Mouse (Mus musculus) v-Abl transformed pro-B cells (cell line): ENCODE measurements around the gene Vmn2r120.
"Not testable (repeated sequence)": the region's sequence is repeated elsewhere in the genome, so short reads cannot be mapped to it uniquely, and the experiment has no call there.

Source experiments
- in situ Hi-C, 2 experiments: fragments of 400-800 bp; cut with MboI; formaldehyde crosslinking; loops; one replicate each; pipeline ENCODE4 v1.15.1; 2025; ENCODE audit not compliant: unreplicated experiment in 2 of 2

Vmn2r120 gene

DNA sequence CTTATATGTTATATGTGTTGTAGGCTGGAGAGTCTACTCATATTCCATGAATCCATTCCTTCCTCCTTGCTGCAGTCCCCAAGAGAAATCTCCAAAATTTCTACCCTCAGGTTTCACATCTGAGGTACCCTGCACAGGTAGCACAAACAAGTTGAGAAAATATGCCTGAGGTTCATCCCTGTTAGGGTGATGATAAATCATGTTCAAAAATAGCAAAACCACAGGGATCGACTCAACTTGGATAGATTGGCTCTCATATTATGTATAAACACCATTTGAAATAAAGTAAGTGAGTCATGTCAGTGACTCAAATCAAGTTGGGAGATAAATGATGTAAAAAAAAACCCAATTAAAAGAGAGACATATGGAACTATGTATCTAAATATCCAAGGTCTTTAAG, at the start of gene Vmn2r120:
Gene Vmn2r120, minus strand, starts transcription at position 101 of the 400 bp plus-strand sequence.
- in situ Hi-C loops: no loop called here

DNA sequence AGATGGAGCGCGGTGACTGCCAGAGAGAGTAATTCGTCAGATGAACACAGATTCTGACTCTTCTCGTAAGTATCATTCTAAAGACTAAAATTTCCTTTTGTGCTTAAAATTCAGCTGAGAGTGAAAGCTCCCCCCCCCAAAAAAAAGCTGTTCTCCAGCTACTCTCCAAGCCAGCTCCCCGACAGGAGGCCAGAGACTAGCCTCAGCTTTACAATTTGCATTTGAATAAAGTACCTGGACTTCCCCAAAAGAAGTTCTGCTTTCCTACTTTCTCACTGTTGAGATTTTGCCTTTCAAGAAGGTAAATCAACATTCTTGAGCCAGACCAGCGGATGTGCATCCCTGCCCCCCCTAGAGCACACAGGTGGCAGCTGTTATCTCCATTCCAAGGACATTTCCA, 42.0 kb upstream of the Vmn2r120 start:
- in situ Hi-C loops: not testable (repeated sequence)

DNA sequence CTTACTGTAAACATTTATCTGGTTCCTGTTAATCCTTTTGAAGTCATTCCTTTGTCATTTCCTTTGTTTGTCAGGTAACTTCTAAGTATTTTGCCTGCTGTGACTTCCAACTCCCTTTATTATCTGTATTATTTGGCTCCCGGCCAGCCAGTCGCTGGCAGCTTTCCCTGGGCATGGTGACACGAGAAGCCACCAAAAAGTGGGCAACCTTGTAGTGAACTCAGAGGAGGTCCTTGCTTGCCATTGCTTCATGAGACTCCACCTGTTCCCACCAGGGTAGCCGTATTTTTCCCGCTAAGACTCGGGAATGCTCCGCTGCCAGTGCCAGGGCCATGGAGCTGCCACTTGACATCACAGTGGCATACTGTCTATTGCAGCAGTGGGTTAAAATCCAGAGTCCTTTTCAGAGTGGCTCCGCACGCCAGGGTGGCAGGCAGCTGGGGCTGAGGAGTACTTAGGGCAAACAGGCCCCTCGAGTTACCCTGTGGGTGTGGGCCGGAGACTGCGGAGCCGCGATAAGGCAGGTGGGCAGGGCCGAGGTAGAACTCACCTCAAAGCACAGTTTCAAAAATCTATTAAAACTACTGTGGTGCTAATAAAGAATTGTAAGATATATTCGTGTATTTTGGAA, 28.9 kb upstream of the Vmn2r120 start:
- in situ Hi-C loops: no loop called here
